In genomic region chr9:93252146-93252545, GRCm38 (mm10) we compare ENCODE assay signal across 19 mouse cellular contexts.
"Had no signal": no experiment of that assay in that cellular context is flagged by ENCODE, and none has a peak within 500 bp of the region (broad histone marks: within the 10 kb centered on the region; RNA-seq: fewer than 3 reads in every experiment).

No protein-coding gene starts in this region.

- H3K4me2 ChIP-seq: lung, embryonic 14.5 days; midbrain, embryonic 12.5 days; neural tube, embryonic 13.5 days; neural tube, embryonic 15.5 days had no signal

- H3K27me3 ChIP-seq: midbrain, embryonic 12.5 days; neural tube, embryonic 13.5 days; neural tube, embryonic 15.5 days had no signal

- H3K27ac ChIP-seq: midbrain, embryonic 10.5 days; midbrain, embryonic 12.5 days; neural tube, embryonic 13.5 days; neural tube, embryonic 15.5 days had no signal

- H3K4me3 ChIP-seq: midbrain, embryonic 10.5 days; midbrain, embryonic 12.5 days; myocyte; neural tube, embryonic 13.5 days; neural tube, embryonic 15.5 days had no signal

- H3K4me1 ChIP-seq: midbrain, embryonic 10.5 days; midbrain, embryonic 12.5 days; neural tube, embryonic 13.5 days; neural tube, embryonic 15.5 days had no signal

- DNase-seq: lung, adult 18-20 months; lung, embryonic 14.5 days; lung, postnatal 10 days; lung, postnatal 4 days; midbrain, embryonic 14.5 days; retina, postnatal 1 day; right cerebral cortex, adult 18-20 months; right cerebral cortex, postnatal 25 days; right cerebral cortex, postnatal 4 days; spleen, adult 18-20 months; thymus, adult 18-20 months; thymus, postnatal 14 days; thymus, postnatal 4 days had no signal

- H3K9me3 ChIP-seq: midbrain, embryonic 10.5 days; midbrain, embryonic 12.5 days; neural tube, embryonic 13.5 days; neural tube, embryonic 15.5 days had no signal

- H3K9ac ChIP-seq: lung, embryonic 14.5 days; midbrain, embryonic 12.5 days; neural tube, embryonic 13.5 days; neural tube, embryonic 15.5 days had no signal

- H3K36me3 ChIP-seq: midbrain, embryonic 10.5 days; midbrain, embryonic 12.5 days; neural tube, embryonic 13.5 days; neural tube, embryonic 15.5 days had no signal

- ATAC-seq: midbrain, embryonic 16.5 days had no signal
